Mouse (Mus musculus): ENCODE results near the gene Sec24d. TPM values are rescaled to one million over a fixed set of nuclear protein-coding genes. Genes with fewer than 3 reads are reported as not detected.

Sec24d gene
- polyA plus RNA-seq, 1 experiment from 2014 or later: 34.9 TPM

GRCm38 (mm10) chr3:123337853-123338252, 70.6 kb downstream of the Sec24d start:
- ATAC-seq (no peak), DNase-seq (ENCODE audit: low spot score) (no peak)
- H3K9ac ChIP-seq (replicated peaks; ENCODE audit: low read depth): no peak overlapping the region
- H3K9me3 ChIP-seq (ENCODE audit: low read length): no peaks in the 10 kb centered on the region
- peaks cover 3% of the 10 kb centered on the region; the same call in 1 of the 2 replicates for H3K4me1 ChIP-seq (ENCODE audit: insufficient read depth, low read depth, low read length)
- H3K4me2 ChIP-seq (replicated peaks; ENCODE audit: low read depth, low read length): no peak overlapping the region
- WGBS: 89% methylated on average over 6 of the region's 6 CpGs
- H3K27me3 ChIP-seq (replicated peaks; ENCODE audit: insufficient read depth, low read length): no peaks in the 10 kb centered on the region
- no peak overlapping the region for H3K4me3 ChIP-seq (ENCODE audit: low read depth, low read length)
- TF ChIP-seq EP300 (IDR thresholded peaks at IDR 0.05): no peak
- no peak for TF ChIP-seq CTCF (IDR thresholded peaks at IDR 0.05)
- peaks cover under 1% of the 10 kb centered on the region; the same call in 1 of the 2 replicates for H3K36me3 ChIP-seq (ENCODE audit: insufficient read depth, low read length)
- no peak overlapping the region for H3K27ac ChIP-seq (ENCODE audit: low read length)

DNA sequence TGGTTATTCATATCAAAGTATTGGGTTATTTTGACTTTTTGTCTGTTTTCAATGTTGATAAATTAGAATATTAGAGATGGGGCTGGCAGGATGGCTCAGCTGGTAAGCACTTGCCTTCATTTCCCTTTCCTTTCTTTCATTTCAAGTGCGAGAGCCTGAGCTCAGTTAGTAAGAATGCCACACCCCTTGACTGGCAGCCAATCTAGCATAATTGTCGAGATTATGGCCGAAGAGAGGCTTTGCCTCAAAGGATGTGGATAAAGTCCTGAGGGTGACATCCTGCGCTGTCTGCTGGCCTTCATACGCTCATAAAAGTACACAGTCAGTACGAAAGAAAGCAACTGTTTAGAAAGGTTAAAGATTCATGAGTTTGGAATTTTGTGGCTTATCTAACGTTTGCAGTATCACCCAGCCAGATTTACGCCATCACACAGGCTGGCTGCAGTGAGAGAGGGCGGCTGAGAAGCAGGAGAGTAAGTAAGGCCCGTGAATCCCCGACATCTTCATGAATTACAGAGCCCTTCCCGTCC, 71.5 kb downstream of the Sec24d start:
- H3K27me3 ChIP-seq (replicated peaks; ENCODE audit: insufficient read depth, low read length): no peaks in the 10 kb centered on the region
- no peak overlapping the region for H3K4me3 ChIP-seq (ENCODE audit: low read depth, low read length)
- no peaks in the 10 kb centered on the region for H3K9me3 ChIP-seq (ENCODE audit: low read length)
- no peak for DNase-seq (ENCODE audit: low spot score)
- TF ChIP-seq CTCF (IDR thresholded peaks at IDR 0.05): no peak
- no peak for TF ChIP-seq EP300 (IDR thresholded peaks at IDR 0.05)
- no peak for ATAC-seq
- H3K9ac ChIP-seq (replicated peaks; ENCODE audit: low read depth): no peak overlapping the region
- H3K36me3 ChIP-seq (ENCODE audit: insufficient read depth, low read length): peaks cover 4% of the 10 kb centered on the region
- no peaks in the 10 kb centered on the region for H3K4me1 ChIP-seq (ENCODE audit: insufficient read depth, low read depth, low read length)
- no peak overlapping the region for H3K27ac ChIP-seq (ENCODE audit: low read length)
- WGBS: 59% methylated on average over 12 of the region's 12 CpGs
- H3K4me2 ChIP-seq (replicated peaks; ENCODE audit: low read depth, low read length): no peak overlapping the region

DNA sequence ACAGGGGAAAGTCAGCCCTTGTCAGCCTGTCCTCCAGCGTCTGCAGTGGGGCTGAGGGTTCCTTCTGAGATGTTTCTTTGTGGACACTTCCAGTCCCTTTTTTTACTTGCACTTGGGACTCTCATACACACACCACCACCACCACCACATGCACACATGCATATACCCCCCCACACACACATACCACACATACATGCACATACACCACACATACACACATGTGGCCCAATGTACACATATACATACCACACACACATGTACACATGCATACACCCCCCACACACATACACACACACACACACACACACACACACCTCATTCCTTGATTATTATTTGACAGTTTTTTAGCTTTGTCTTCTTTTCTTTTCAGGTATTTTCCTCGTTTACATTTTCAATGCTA, 73.8 kb downstream of the Sec24d start:
- TF ChIP-seq EP300 (IDR thresholded peaks at IDR 0.05) (no peak), CTCF (IDR thresholded peaks at IDR 0.05) (no peak)
- no peak overlapping the region for H3K4me3 ChIP-seq (ENCODE audit: low read depth, low read length)
- DNase-seq (ENCODE audit: low spot score) (no peak), ATAC-seq (no peak)
- H3K27me3 ChIP-seq (replicated peaks; ENCODE audit: insufficient read depth, low read length): no peaks in the 10 kb centered on the region
- WGBS: 92% methylated on average over 2 of the region's 2 CpGs
- H3K27ac ChIP-seq (ENCODE audit: low read length): no peak overlapping the region
- H3K4me1 ChIP-seq (ENCODE audit: insufficient read depth, low read depth, low read length): no peaks in the 10 kb centered on the region
- H3K36me3 ChIP-seq (ENCODE audit: insufficient read depth, low read length): peaks cover 8% of the 10 kb centered on the region
- H3K9me3 ChIP-seq (ENCODE audit: low read length): no peaks in the 10 kb centered on the region
- no peak overlapping the region for H3K9ac ChIP-seq (replicated peaks; ENCODE audit: low read depth)
- H3K4me2 ChIP-seq (replicated peaks; ENCODE audit: low read depth, low read length): no peak overlapping the region

DNA sequence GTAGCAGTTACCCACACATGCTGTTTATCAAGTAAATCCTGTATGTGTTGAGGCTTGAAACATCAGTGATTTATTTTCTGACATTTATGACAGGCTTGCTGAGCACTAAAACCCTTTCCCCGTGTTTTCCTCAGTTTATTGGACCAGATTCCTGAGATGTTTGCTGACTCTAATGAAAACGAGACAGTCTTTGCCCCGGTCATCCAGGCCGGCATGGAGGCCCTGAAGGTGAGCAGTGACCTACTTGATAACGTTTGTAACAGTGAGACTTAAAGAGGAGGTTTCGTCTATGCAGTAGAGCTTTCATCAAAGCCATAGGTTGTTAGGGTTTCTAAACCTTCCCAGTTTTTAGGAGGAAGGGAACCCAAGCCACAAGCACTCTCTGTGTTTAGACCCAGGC, 76.4 kb downstream of the Sec24d start:
- H3K36me3 ChIP-seq (ENCODE audit: insufficient read depth, low read length): peaks cover 8% of the 10 kb centered on the region
- no peak for ATAC-seq
- H3K27me3 ChIP-seq (replicated peaks; ENCODE audit: insufficient read depth, low read length): no peaks in the 10 kb centered on the region
- WGBS: 66% methylated on average over 6 of the region's 6 CpGs
- H3K4me3 ChIP-seq (ENCODE audit: low read depth, low read length): no peak overlapping the region
- H3K9ac ChIP-seq (replicated peaks; ENCODE audit: low read depth): no peak overlapping the region
- no peaks in the 10 kb centered on the region for H3K4me1 ChIP-seq (ENCODE audit: insufficient read depth, low read depth, low read length)
- DNase-seq (ENCODE audit: low spot score): no peak
- TF ChIP-seq EP300 (IDR thresholded peaks at IDR 0.05) (no peak), CTCF (IDR thresholded peaks at IDR 0.05) (no peak)
- H3K9me3 ChIP-seq (ENCODE audit: low read length): no peaks in the 10 kb centered on the region
- no peak overlapping the region for H3K4me2 ChIP-seq (replicated peaks; ENCODE audit: low read depth, low read length)
- H3K27ac ChIP-seq (ENCODE audit: low read length): no peak overlapping the region

DNA sequence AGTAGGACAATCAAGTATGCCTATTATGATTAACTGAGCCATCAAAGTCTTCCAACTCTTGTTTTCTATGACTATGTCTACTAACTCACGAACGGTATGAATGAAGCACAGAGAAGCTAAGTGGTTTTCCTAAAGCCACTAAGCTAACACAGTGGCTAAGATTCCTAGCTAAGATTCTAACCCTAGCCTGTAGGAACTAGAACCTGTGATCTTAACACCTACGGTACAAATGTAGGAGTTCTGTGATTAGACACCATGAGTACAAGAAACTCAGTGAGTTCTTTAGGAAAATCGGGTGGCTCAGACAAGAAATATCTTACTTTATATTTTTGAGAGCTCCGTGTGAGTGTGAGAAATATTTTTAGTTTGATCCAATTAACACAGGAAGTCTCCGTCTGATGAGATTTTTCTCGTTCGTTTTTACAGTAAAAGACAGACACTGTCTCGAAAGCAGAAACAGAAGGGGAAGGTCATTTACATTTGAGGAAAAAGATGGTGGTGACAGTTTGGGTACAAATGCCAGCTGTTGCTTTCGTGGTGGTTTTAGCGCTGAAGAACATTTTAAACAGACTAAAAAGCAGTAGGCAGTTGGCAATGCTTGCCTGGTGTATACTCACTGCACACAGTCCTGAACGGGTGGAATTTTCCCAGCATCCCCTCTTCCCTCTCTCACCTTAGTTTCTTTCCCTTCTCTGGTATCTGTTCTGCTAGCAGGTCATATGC, 81.0 kb downstream of the Sec24d start:
- Histone ChIP-seq H3K9me3 (ENCODE audit: low read length) (no peaks in the 10 kb centered on the region), H3K4me1 (ENCODE audit: insufficient read depth, low read depth, low read length) (no peaks in the 10 kb centered on the region), H3K27ac (ENCODE audit: low read length) (no peak overlapping the region), H3K36me3 (ENCODE audit: insufficient read depth, low read length) (peaks cover 9% of the 10 kb centered on the region; the same call in 1 of the 2 replicates), H3K4me2 (replicated peaks; ENCODE audit: low read depth, low read length) (no peak overlapping the region), H3K9ac (replicated peaks; ENCODE audit: low read depth) (no peak overlapping the region), H3K27me3 (replicated peaks; ENCODE audit: insufficient read depth, low read length) (no peaks in the 10 kb centered on the region), H3K4me3 (ENCODE audit: low read depth, low read length) (no peak overlapping the region)
- TF ChIP-seq EP300 (IDR thresholded peaks at IDR 0.05): no peak
- TF ChIP-seq CTCF (IDR thresholded peaks at IDR 0.05): no peak
- WGBS: 68% methylated on average over 12 of the region's 12 CpGs
- no peak for ATAC-seq
- no peak for DNase-seq (ENCODE audit: low spot score)

- H3K9ac ChIP-seq (replicated peaks; ENCODE audit: low read depth): no peak overlapping the region
- 76% methylated on average over 8 of the region's 8 CpGs for WGBS
- no peaks in the 10 kb centered on the region for H3K4me1 ChIP-seq (ENCODE audit: insufficient read depth, low read depth, low read length)
- DNase-seq (ENCODE audit: low spot score) (no peak), ATAC-seq (no peak)
- H3K36me3 ChIP-seq (ENCODE audit: insufficient read depth, low read length): peaks cover 9% of the 10 kb centered on the region; the same call in 1 of the 2 replicates
- no peaks in the 10 kb centered on the region for H3K27me3 ChIP-seq (replicated peaks; ENCODE audit: insufficient read depth, low read length)
- H3K4me3 ChIP-seq (ENCODE audit: low read depth, low read length): no peak overlapping the region
- TF ChIP-seq EP300 (IDR thresholded peaks at IDR 0.05): no peak
- no peak for TF ChIP-seq CTCF (IDR thresholded peaks at IDR 0.05)
- H3K9me3 ChIP-seq (ENCODE audit: low read length): no peaks in the 10 kb centered on the region
- no peak overlapping the region for H3K4me2 ChIP-seq (replicated peaks; ENCODE audit: low read depth, low read length)
- H3K27ac ChIP-seq (ENCODE audit: low read length): no peak overlapping the region
Measured at GRCm38 (mm10) chr3:123350602-123351001, 83.3 kb downstream of the Sec24d start.

Data from lung, postnatal 0 days (tissue).